Mouse (Mus musculus): Measurements from ENCODE around the gene Hypk.
A peak's percentile ranks its signal among the peaks of the same experiment; 100 is the strongest.
"Not testable (repeated sequence)": the region's sequence is repeated elsewhere in the genome, so short reads cannot be mapped to it uniquely, and the experiment has no call there.

The Hypk gene

GRCm38 (mm10) chr2:121448739-121449535, 4.2 kb upstream of the Hypk start, which contains the start of gene Serf2:
Gene Serf2, plus strand, starts transcription at chr2:121449195.
- DNase-seq = peak; percentile 99

- no peak for DNase-seq
These were observed 3.5 kb upstream of the Hypk start for GRCm38 (mm10) chr2:121449545-121450011.

- no peak for DNase-seq
These were observed 3.0 kb upstream of the Hypk start for GRCm38 (mm10) chr2:121450093-121450492.

- no peak for DNase-seq
These were observed 729 bp upstream of the Hypk start for GRCm38 (mm10) chr2:121452361-121452760.

DNA sequence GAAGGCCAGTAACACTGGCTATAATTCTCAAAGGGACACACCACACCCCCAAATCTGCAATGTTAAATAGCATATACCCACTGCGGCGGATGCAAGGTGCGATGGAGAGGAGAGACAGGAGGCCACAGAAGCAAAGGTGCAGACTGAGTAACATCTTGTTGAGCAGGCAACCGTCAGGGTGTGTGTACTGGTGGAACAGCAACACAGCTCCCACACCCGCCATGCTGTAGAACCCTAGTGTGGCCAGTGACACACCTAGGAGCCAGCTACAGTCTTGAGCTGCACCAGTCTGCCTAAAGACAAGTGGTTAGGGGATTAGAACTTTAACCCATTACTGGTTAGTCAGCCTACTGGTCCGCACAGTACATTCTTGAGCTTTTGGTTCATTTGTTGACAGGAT, 827 bp downstream of the Hypk start:
- no peak for DNase-seq

GRCm38 (mm10) chr2:121455534-121455933, 2.4 kb downstream of the Hypk start:
- DNase-seq = no peak

DNA sequence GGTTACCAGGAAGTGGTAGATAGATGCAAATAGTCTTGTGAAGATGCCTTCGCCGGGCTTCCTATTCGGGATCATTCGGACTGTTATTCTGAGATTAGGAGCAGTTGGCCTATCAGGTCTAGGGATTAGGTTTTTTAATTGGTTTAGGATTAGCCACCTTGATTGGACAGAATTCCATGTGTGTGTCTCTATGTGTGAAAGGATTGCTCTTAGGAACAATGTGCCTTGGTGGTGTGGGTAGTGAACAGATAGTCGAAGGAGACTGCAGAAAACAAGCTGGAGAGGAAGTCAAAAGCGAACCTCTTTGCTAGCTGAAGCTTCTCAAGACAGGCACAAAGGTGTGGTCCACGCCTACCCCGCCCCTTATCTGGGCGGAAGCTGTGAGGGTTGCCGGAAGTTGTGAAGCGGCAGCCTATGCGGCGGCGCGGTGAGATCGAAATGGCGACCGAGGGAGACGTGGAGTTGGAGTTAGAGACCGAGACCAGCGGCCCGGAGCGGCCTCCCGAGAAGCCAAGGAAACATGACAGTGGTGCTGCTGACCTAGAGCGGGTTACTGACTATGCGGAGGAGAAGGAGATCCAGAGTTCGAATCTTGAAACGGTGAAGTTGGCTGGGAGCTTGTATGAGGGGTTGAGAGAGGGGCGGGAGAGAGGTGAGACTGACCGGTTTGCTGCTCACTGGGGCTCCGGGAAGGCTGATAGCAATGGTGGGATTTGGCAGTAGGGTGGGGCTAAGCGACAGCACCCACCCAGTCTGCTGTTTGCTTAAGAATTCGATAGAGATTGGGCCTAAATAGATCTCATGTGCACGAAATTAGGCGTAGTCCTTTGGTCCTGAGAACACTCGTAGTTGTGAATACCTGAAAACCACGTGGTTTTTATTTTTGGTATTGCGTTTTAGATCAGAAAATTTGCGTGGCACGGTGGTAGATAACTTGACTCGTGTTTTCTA, 3.9 kb downstream of the Hypk start, which contains the start of gene Serinc4:
Serinc4 (minus strand) TSS at position 90 of the 951 bp plus-strand sequence.
- DNase-seq = peak; percentile 80 to 86

DNA sequence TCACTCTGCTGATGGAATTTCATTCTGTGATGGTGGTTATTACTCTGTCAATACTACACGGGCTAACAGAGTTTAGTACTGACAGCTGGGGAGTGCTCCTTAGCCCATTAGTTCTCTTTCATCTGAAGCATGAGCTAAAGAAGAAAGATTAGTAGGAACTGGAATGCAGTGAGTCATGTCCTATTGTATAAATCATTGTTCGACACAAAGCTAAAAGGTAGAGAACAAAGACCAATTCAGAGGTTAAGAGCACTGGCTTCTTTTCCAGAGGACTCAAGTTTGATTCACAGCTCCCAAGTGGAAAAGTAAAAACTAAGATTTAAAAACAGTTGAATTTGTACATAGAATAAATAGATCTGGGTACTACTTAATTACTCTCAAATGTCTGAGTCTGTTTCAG, 7.0 kb downstream of the Hypk start:
- no peak for DNase-seq

DNA sequence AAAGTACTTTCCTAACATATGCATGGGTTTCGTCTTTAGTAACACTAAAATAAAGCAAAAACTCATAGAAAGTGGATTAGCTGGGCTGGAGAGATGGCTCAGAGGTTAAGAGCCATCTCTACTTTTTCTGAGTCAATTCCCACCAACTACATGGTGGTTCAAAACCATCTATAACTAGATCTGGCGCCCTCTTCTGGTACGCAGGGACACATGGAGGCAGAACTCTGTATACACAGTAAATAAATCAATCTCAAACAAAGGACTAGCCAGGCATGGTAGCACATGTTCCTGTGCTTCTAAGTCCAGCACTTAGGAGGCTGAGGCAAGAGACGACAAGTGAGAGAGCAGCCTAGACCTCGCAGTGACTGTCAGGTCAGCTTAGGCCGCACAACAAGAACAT, 15.9 kb downstream of the Hypk start:
- DNase-seq = not testable (repeated sequence)

GRCm38 (mm10) chr2:121472783-121473182, 19.7 kb downstream of the Hypk start:
- not testable (repeated sequence) for DNase-seq

- DNase-seq = peak; percentile 56 to 71
These were observed 20.4 kb downstream of the Hypk start, which contains the start of gene Mfap1b for GRCm38 (mm10) chr2:121473301-121474179. Gene Mfap1b, minus strand, starts transcription at chr2:121474067.

DNA sequence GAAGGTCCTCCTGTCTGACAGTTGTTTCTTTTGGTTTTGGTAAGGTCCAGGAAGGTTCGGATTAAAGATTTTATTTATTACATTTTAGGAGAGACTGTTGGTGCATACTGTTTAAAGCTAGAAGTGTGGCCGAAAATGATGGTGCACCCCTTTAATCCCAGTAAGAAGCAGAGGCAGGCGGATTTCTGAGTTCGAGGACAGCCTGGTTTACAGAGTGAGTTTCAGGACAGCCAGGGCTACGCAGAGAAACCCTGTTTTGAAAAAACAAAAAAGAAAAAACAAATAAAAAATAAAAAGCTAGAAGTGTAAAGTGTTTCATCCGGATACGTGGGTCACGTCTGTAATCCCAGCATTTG, 21.1 kb downstream of the Hypk start:
- no peak for DNase-seq

DNA sequence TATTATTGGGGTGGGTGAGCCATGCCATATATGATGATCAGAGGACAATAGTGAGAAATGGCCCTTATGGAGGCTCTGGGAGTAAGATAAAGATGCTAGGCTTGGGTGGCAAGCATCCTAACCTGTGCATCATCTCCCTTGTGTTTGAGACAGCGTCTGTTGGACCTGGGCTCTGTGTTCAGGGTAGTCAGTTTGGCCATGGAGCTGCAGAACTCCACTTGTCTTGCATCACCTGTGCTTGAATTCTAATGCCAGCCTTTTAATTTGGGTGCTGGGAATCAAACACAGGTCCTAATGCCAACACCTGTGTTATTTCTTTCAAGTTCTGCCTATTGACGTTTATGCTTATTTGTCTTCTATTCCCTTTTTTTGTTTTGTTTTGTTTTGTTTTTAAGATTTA, 22.2 kb downstream of the Hypk start:
- not testable (repeated sequence) for DNase-seq

- DNase-seq = no peak
These were observed 24.6 kb downstream of the Hypk start for GRCm38 (mm10) chr2:121477491-121478266.

- peak in 1 of 2 experiments; percentile 12 for DNase-seq
These were observed 27.4 kb downstream of the Hypk start for GRCm38 (mm10) chr2:121480498-121480897.

GRCm38 (mm10) chr2:121480916-121481315, 27.8 kb downstream of the Hypk start:
- DNase-seq = not testable (repeated sequence)

DNA sequence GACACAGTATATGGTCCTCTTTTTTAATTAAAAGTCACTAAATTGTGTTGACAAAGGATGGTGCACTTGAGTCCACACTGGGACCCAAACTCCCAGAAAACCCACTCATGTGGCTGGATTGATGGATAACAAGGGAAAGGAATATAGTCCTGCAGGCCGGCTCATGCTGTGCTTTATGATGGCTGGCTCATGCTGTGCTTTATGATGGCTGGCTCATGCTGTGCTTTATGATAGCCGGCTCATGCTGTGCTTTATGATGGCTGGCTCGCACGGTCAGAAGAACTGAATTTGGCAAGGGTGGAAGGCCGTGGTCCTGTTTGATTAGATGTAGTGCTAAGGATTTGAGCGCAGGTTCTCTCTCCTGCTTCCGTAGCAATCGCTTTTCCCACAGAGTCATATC, 30.5 kb downstream of the Hypk start:
- DNase-seq = no peak

DNA sequence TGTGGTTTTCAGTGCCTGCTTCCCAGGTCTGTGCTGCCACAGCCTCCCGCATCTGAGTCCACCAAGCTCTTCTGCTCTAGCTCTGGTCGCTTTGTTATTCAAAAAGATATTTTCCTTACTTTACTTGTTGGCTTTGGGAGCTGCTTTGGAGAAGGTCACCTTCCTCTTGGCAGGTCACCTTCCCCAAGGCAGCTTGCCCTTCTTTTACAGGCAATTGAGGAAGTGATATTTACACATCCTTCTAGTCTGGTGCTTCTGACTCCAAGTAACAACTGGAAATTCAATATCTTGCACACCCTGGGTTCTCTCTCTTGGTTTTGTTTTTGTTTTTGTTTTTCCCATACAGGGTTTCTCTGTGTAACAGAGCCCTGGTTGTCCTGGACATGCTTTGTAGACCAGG, 31.3 kb downstream of the Hypk start:
- DNase-seq = not testable (repeated sequence)

GRCm38 (mm10) chr2:121501550-121501949, 48.5 kb downstream of the Hypk start:
- not testable (repeated sequence) for DNase-seq

DNA sequence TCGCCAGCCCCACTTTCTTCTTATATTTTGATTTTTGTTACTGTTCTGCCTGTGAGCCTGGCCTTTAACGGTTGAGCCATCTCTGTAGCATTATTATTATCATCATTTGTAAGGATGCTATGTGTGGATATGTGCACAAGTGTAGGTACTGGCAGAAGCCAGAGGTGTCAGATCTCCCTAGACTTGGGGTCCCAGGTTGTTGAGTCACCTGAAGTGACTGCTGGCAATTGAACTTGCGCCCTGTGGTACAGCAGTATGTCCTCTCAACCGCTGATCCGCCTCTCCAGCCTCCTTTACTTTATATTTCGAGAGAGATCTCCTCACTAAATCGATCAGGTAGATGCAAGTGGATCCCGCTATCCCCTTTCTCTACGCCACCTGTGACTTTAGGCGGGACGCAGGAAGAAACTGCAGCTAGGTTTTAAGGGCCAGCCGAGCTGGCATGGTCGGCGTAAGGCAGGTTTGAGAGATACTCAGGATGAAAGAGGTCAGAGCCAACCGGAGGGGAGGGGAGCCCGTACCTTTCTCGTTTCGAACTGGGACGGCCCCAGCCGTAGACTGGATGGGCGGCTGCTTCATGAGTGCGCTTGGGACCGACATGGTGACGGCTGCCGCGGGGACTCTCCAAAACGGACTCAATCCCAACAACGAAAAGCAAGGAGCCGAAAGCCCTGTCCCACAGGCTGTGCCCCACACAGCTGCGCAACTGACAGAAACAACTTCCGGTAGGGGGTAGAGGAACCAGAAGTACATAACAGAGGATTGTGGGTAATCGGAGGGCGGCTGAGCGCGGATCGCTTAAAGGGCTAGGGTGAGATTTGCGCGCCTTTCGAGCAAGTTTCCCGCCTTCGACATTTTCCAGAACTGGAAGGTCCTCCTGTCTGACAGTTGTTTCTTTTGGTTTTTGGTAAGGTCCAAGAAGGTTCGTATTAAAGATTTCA, 53.1 kb downstream of the Hypk start, which contains the start of the genes Mfap1a and Wdr76:
Mfap1a (minus strand) TSS at position 724 of the 941 bp plus-strand sequence.
Wdr76 (plus strand) TSS at position 782 of the 941 bp plus-strand sequence.
- peak; percentile 71 to 83 for DNase-seq
